Mouse (Mus musculus): ENCODE results near the gene Nod1.

GRCm38 (mm10) chr6:54948682-54949081 is 23.7 kb downstream of the Nod1 start:
- TF ChIP-seq GATA1 (IDR thresholded peaks at IDR 0.05; ENCODE audit: low read length) (no peak), TAL1 (IDR thresholded peaks at IDR 0.05; ENCODE audit: low read length) (no peak)
